Mouse (Mus musculus) heart, postnatal 0 days (tissue): Measurements from ENCODE around the gene Slc17a7.

ENCODE experiments used
- CTCF ChIP-seq: IDR thresholded peaks from 2 replicates; pipeline ENCODE4 v1.5.1; 2016; ENCODE audit warnings: antibody characterized with exemption, control low read depth, low read depth
- EP300 ChIP-seq: IDR thresholded peaks from 2 replicates; pipeline ENCODE4 v1.6.1; 2016; ENCODE audit warnings: antibody characterized with exemption, low read depth

GRCm38 (mm10) chr7:45131850-45132249 is 31.9 kb upstream of the Slc17a7 start:
- TF ChIP-seq CTCF, result no peak
- TF ChIP-seq EP300, result no peak
